Mouse (Mus musculus) heart, postnatal 0 days (tissue): ENCODE results near the gene Lat.

Experiments
- CTCF ChIP-seq: IDR thresholded peaks from 2 replicates; pipeline ENCODE4 v1.5.1; 2016; ENCODE audit warnings: antibody characterized with exemption, control low read depth, low read depth
- EP300 ChIP-seq: IDR thresholded peaks from 2 replicates; pipeline ENCODE4 v1.6.1; 2016; ENCODE audit warnings: antibody characterized with exemption, low read depth

- TF ChIP-seq CTCF (no peak), EP300 (no peak)
Observed at GRCm38 (mm10) chr7:126356793-126357591, 12.4 kb downstream of the Lat start.
